Mouse (Mus musculus) ZHBTc4 (cell line): ENCODE measurements around the gene Bckdk.
A peak's percentile ranks its signal among the peaks of the same experiment; 100 is the strongest.
"Not testable (repeated sequence)": the region's sequence is repeated elsewhere in the genome, so short reads cannot be mapped to it uniquely, and the experiment has no call there.

Experiments used
- DNase-seq: peaks from one replicate; pipeline ENCODE4 v3.0.0-alpha.2; 2011; ENCODE audit warnings: low read depth, low spot score

The Bckdk gene

DNA sequence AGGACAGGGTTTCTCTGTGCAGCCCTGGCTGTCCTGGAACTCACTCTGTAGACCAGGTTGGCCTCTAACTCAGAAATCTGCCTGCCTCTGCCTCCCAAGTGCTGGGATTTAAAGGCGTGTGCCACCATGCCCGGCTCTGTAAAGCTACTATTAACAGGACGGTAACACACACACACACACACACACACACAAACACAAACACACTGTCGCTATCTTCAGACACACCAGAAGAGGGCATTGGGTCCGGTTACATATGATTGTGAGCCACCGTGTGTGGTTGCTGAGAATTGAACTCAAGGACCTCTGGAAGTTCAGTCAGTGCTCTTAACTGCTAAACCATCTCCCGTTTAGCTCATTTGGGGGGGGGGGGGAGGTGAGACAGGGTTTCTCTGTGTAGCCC is 8.0 kb upstream of the Bckdk start:
- not testable (repeated sequence) for DNase-seq

DNA sequence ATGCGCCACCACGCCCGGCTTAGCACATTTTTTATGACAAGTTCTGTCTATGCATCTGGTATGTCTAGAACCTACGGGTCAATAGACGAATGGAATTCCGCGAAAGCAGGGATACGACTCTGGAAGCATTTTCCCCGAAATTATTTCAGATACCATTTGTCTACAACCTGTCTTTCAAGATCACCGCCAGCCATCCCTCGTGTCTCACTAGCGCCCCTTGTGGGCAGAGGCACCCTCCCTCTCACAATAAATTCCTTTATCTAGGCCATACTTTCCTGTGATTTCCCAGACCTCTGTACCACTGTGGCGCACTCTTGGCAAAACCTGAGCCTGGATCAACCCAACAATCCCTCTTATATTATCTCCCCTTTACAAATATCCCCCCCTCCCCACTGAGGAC is 7.5 kb upstream of the Bckdk start:
- DNase-seq = peak; percentile 90

DNA sequence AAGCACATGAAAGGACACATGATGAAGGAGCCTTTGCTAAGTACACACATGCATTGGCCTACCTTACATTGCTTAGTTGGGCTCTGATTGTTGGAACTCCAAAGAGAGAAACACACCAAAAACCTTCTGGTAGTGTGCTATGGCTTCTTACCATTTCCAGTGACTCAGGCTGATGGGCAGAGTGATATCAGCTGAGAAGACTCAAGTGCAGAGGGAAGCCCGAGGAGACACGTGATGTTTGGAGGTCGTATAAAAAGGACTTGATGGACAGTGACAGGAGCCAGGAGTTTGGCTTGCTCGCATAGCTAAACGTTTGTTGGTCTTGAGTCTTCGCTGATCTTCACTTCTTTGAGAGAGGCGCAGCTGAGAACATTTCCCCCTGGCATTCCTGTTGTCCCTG is 6.3 kb upstream of the Bckdk start:
- no peak for DNase-seq

DNA sequence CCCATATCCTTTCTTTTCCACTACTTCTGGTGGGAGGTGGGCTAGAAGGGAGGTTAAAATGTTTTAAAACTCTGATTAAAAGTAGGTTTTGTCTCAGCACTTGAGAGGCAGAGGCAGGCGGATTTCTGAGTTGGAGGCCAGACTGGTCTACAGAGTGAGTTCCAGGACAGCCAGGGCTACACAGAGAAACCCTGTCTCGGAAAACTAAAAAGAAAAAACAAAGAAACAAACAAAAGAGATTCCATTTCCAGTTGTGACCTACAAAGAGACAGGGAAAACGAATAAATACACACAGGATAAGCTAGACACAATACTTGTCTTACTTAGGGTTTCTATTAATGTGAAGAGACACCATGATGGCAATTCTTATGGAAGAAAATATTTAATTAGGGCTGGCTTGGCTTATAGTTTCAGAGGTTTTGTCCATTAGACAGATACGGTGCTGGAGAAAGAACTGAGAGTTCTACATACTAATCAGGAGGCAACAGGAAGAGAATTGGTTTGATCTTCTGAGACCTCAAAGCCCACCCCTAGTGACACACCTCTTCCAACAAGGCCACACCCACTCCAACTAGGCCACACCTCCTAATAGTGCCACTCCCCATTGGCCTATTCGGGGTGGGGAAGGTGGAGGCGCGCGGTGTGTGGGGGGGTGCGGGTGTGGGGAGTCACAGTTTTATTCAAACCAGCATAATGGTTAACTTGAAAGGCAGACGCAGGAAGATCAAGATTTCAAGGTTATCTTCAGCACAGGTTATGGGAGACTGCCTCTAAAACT is 5.5 kb upstream of the Bckdk start:
- DNase-seq = peak; percentile 71

DNA sequence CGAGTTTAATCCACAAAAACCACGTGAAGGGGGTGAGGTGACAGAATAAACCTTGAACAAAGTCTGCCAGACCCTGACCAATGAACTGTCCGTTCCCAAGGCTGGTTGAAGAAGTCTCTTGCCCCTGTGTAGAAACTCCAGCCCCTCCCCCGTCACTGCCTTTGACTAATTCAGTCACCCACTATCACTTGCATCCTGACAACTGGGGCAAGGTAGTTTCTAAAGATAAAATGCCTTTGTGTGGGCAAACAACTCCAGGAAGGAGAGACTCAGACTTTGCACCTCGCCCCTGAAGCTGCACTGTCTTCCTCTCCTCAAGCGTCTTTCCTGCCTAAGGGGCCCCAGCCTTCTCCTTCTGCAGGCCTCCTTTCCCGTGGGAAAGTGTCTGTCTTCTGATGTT is 3.9 kb upstream of the Bckdk start:
- no peak for DNase-seq

DNA sequence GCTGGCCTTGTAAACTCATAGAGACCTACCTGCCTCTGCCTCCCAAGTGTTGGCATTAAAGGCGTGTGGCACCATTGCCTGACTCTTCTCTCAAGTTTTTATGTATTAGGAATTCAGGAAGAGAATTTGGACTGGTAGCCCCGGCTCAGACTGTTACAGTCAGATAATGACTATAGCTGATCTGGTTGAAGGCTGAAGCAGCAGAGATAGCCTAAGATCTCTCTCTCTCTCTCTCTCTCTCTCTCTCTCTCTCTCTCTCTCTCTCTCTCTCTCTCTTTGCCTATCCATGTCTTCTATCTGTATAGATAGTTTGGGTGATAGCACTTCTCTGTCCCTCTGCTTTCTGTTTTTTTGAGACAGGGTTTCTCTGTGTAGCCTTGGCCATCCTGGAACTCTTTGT is 2.1 kb upstream of the Bckdk start:
- DNase-seq = no peak

DNA sequence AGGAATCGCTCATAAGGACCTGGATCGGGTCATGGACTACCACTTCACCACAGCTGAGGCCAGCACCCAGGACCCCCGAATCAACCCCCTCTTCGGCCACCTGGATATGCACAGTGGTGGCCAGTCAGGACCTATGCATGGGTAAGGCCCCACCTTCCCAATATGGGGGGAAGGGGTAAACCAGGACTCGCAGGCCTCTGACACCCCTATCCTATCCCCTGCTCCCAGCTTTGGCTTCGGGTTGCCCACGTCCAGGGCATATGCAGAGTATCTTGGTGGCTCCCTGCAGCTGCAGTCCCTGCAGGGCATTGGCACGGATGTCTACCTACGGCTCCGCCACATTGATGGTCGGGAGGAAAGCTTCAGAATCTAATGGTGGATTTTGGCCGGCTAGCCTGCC is 4.1 kb downstream of the Bckdk start:
- DNase-seq = no peak

DNA sequence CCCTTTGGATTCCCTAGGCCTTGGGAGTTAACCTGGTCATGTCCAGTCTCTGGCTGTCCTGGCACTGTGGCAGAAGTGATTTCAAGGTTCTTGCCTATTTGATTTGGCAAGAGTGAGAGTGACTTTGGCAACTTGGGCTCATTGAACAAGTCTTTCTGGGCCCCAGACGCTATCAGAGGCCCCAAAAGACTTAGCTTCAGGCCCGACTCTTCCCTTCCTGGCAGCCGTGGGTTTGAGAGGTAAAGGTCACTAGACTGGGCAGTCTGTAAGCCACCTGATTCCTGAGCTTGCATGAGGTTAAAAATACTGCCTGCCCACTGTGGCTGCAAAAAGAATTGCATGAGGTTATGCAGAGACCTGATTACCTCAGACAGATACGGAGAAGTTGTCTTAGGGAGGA is 4.8 kb downstream of the Bckdk start:
- DNase-seq = no peak

DNA sequence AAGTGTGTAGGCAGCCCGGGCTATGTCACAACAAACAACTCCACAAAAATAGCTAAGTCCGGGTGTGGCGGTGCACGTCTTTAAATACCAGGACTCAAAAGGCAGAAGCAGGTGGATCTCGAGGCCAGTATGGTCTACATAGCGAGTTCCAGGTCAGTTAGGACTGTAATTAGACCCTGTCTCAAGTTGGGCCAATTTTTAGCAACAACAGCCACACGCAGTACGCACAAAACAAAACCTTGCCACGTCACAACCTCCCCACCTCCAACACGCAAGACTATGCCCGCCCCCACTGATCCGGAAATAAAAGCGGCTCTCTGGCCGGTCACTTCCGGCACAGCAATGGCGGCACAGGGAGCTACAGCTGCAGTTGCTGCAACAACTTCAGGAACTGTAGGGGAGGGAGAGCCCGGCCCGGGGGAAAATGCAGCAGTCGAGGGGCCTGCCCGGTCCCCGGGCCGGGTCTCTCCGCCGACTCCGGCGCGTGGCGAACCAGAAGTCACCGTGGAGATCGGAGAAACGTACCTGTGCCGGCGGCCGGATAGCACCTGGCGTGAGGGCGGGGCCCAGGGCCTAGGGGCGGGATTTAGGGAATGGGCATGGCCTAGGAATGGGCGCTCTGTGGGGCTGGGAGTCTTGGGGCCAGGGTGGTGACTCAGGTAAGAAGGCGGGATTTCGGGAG is 8.4 kb downstream of the Bckdk start, which contains the start of gene Kat8:
TSS of gene Kat8 (plus strand) at position 327 of the 682 bp plus-strand sequence.
- DNase-seq = peak; percentile 97

DNA sequence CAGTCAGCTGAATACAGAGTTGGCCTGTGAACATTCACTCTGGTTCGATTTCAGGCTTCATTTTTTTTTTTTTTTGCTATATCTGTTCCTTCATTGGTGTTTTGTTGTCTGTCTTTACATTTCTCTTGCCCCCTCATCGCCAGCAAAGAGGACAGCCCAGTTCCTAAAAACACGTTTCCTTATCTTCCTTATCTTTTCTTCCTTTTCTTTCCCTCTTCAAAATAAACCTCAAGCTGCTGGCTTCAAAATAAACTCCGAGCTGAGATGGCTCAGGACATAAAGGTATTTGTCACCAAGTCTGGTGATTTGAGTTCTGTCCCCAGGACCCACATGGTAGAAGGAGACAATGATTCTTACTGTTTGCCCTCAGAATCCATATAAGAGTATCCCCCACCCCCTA is 9.1 kb downstream of the Bckdk start:
- DNase-seq = no peak

DNA sequence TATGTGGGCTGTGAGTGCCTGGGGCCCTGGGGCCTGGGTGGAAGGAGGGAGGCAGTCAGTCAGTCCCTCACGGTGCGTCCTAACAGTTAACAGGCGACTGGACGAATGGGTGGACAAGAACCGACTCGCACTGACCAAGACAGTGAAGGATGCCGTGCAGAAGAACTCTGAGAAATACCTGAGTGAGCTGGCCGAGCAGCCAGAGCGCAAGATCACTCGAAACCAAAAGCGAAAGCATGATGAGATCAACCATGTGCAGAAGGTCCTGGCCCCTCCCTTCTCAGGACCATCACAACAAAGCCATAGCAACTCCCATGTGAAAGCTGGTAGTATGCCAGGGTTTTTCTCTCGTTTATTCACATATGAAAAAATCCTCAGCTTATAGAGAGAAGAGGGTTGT is 11.4 kb downstream of the Bckdk start:
- no peak for DNase-seq

DNA sequence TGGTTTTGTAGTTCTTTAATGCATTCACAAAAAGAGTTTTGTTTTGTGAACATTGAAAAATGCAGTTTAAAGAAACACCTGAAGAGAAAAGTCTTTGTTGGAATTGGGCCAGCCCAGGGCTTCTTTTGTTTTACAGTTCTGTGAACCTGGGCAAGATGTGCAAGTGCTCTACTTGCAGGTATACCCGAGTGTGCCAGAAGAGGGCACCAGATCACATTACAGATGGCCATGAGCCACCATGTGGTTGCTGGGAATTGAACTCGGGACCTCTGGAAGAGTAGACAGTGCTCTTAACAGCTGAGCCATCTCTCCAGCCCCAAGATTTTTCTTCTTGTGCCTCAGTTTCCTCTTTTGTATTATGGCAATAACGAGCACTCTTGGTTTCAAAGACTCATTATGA is 14.3 kb downstream of the Bckdk start:
- peak; percentile 88 for DNase-seq

DNA sequence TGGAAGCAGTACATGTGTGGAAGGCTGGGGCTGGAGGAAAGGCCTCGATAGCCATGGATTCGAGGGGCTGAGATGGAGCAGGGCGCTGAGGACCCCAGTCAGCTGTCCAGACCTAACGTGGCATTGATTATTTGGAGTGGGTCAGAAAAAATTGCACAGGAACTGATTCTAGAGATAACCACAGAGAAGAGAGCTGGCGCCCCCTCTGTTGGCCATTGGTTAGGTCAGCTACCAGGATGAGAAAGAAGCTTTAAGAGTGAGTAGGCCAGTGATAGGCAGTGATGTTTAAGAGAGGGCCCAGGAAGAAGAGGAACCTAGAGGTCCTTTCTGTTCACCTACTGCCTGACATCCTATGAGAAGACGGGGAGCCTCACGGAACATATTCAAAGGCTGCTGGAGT is 15.4 kb downstream of the Bckdk start:
- DNase-seq = peak; percentile 61

DNA sequence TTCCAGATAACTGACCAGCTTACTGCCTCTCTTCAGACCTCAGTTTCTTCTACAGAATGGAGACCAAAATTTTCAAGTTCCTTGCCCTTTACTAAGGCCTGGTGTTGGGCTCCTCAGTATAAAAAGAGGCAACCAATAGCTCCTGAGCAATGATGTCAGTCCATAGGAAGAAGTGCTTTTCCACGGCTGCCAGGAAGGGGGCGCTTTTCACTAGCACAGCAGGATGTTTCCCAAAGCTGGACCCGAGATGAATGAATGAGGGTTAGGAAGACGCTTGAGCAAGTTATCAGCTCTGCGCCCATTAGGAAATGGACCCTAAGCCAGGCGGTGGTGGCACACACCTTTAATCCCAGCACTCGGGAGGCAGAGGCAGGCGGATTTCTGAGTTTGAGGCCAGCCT is 17.6 kb downstream of the Bckdk start:
- no peak for DNase-seq

DNA sequence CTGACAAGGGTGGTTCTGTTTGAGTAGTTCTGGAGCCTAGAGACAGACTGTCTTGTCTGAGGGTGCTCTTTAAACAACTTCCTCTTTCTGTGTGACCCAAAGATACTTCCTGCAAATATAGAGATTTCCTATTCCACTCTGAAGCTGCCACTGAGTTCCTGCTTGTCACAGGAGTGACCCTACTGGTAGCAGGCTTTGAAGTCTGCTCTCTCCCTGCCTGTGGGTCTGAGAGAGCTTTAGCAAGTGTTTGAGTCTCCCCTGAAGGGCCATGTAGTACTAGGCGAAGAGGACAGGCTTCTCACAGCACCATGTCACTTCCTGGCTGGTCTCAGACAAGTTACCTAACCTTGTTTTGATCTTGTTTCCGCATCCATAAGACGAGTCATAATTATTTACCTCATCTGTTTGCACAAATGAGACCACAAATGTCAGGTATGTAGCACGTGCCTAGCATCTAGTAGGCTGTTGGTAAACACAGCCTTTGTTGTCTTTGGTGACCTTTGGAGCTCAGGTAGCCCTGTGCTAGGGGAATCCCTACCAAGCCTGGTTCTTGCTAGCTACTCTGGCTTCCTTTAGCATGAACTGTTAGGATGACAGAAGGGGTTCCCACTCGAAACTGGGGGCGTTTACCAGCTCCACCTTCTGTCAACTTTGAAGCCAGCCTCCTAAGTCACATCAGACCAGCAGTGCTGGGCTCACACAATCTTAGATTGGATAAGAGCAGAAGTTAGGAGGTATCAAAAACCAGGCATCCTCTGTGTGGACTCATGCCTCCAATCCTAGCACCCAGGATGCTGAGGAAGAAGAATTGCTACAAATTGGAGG is 18.8 kb downstream of the Bckdk start:
- no peak for DNase-seq

DNA sequence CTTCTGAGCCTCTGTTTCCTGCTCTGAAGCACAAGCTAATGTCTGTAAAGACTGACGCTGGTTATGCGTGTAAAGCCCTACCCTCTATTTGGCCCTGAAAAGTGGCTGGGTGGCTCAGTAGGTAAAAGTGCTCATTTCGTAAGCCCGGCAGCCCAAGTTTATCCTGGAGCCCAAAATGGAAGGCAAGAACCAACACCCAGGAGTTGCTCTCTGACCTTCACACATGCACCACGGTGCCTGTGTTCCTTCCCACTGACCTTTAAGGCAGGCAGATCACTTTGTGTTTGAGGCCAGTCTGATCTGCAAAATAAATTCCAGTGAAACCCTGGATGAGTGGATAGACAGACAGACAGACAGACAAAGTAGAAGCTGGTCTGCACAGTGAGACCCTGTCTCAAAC is 19.8 kb downstream of the Bckdk start:
- no peak for DNase-seq

DNA sequence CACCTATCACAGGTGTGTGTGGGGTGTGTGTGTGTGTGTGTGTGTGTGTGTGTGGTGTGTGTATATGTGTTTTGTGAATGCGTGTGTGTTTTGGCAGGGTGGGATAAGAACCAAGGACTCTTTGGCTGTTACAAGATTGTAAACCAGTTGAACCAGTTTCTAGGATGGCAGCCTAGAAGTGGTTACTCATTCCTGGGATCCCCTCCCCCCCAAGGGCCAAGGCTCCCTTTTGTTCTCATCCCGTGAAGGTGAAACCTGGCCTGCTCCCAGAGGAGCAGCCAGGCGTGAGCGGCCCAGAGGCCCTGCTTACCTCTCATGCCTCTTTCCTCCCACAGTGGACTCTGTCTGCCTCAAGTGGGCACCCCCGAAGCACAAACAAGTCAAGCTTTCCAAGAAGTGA is 21.4 kb downstream of the Bckdk start:
- DNase-seq = no peak

DNA sequence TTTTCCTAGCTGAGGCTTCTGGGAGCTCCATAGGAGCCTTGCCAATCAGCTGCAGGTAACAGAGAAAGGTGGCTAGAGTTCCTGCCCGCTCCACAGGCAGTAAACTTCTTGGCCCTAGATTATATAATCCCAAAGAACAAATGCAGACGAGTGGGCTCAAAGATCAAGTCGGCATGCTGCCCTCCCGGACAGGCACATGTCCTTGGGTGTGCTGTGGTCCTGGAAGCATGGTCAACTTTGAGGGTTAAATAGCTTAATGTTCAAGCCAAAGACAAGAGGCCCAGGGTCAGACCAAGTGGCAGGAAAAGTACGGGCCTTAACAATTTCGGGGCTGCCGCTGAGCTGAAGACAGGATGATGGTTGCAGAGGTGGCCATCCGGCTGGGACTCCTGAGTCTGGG is 22.2 kb downstream of the Bckdk start:
- DNase-seq = no peak

DNA sequence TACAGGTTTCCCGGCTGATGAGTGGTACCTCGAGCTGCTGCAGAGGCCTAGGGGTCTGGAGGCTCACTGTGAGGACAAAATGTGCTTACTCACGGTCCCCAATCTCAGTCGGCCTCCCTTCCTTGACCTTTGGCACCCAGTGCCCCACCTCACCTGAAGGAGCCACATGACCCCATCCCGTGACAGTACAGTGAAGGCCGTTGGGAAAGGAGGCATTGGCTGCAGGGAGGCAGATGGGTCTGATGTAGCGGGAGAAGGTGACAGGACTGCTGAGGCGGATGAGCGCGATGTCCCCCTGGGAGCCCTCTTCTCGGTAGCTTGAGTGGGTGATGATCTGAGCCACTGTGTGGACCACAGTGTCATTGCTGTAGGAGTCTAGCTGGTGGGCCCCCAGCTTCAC is 23.0 kb downstream of the Bckdk start:
- no peak for DNase-seq

DNA sequence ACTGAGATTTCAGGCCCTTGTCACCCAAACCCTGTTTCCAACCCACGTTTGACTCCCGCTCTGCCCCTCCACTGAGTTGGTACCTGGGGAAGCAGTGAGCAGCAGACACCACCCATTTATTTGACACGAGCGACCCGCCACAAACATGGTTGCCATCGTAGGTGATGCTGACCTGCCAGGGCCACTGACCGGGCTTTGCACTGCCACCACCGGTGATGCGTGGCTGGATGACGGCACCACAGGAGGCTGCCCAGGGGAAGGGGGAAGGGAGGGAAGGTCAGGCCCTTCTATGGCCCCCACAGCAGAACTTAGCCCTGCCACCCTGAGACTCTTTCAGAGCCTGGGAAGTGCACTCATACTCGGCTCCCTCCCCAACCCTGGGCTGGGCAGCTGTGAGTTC is 23.8 kb downstream of the Bckdk start:
- no peak for DNase-seq

DNA sequence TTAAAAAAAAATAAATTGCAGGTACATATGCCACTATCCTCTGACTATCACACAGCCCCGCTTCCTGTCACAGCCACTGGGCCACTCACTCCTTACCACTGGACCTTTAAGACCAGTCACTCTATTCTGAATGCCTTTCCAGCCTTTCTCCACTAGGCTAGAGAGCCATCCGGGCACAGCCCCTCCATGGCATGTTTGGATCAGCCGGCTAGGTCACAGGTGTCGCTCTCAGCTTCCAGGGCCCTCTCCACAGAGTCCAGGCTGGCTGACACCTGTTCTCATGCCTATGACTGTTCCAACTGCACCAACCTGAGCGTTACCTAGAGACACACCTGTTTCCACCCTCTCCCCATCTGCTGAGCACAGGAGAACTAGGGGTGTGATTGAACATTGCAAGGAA is 24.7 kb downstream of the Bckdk start:
- DNase-seq = peak; percentile 40

DNA sequence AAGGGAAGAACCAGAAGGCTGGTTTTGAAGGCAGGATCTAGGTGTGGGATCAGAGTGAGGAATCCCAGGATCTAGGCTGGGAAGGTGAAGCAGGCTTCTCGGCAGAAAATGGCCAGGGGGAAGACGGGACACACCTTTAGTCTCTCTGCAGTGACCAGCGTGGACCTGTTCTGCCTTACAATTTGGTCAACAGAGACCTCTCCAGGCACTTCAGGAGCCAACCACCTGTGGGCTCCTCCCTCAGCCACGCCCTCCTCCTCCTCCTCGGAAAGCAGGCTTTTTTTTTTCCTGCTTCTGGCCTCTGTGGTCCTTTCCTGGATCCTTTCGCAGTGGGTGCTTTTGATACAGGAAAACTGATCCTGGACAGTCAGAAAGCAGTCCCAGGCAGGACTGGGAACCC is 26.0 kb downstream of the Bckdk start, which contains the start of gene Prss8:
TSS of gene Prss8 (minus strand) at position 182 of the 400 bp plus-strand sequence.
- DNase-seq = no peak
